Mouse (Mus musculus) urinary bladder, adult 18-20 months (tissue): ENCODE data around the gene Pih1d1.
"Not testable (repeated sequence)": the region's sequence is repeated elsewhere in the genome, so short reads cannot be mapped to it uniquely, and the experiment has no call there.

ENCODE experiments used
- DNase-seq, 2 experiments: peaks; one replicate each; pipeline ENCODE4 v3.0.0; 2022; ENCODE audit warnings: low spot score in 2 of 2, mixed read lengths in 2 of 2

Pih1d1 gene

GRCm38 (mm10) chr7:45147899-45148298 lies 6.2 kb upstream of the Pih1d1 start:
- no peak for DNase-seq

- DNase-seq, result no peak
Measured at GRCm38 (mm10) chr7:45148534-45149098, 5.5 kb upstream of the Pih1d1 start.

GRCm38 (mm10) chr7:45149545-45149944 lies 4.6 kb upstream of the Pih1d1 start:
- no peak for DNase-seq

DNA sequence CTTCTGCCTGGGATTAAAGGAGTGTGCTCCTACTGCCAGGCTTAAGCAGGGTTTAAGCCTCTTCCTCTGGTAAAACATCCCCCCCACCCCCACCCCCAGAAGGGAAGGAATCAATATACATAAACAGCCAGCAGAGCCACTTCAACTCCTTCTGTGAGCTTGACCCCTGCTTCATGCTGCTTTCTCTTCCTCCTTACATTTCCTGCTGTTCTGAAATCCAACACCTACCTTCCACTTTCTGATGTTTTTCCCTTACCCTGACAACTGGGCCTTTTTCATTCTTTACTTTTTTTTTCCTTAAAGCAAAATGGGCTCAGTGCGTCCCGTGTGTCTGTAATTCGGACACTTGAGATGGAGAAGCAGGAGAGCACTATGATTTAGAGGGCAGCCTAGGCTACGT lies 3.8 kb upstream of the Pih1d1 start:
- no peak for DNase-seq

DNA sequence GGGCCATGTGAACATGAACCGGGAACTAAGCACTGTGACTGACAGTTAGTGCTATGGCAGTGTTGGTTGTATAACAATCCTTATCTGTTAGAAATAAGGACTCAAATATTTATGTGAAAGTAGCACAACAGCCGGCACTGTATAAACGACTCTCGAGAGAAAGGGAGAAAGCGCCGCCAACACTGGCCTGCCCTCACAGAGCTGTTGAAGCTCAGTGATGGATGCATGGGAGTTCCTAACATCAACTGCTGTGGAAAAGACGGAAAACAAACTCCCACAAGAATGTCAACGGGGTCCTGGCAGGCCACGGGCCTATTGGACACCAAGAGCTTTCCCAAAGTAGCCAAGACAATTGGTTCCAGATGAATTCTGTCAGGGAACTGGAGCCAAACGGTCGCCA lies 2.8 kb upstream of the Pih1d1 start:
- peak in 1 of 2 experiments; percentile 37 for DNase-seq

- not testable (repeated sequence) for DNase-seq
Measured at GRCm38 (mm10) chr7:45153052-45153451, 1.1 kb upstream of the Pih1d1 start.

GRCm38 (mm10) chr7:45153586-45153985 lies 517 bp upstream of the Pih1d1 start:
- no peak for DNase-seq

DNA sequence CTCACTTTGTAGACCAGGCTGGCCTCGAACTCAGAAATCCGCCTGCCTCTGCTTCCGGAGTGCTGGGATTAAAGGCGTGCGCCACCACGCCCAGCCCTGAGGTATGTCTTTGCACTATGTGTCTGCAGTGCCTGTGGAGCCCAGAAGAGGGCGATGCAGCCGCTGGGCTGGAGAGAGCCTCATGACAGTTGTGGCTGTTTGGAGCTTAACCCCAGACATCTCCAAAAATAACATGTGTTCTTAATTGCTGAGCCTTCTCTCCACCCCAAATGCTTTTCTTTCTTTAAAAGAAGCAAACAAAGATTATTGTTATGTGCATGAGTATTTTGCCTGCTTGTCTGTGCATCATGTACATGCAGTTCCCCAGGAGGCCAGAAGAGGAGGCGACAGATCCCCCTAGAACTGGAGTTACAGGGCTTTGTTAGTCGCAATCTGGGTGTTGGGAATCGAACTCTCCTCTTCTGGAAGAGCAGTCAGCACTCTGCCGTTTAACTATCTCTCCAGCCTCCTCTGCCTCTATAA lies 951 bp downstream of the Pih1d1 start:
- DNase-seq, result peak in 1 of 2 experiments; percentile 41

- no peak for DNase-seq
Measured at GRCm38 (mm10) chr7:45155590-45155989, 1.5 kb downstream of the Pih1d1 start.

GRCm38 (mm10) chr7:45156206-45156605 lies 2.1 kb downstream of the Pih1d1 start:
- DNase-seq, result no peak

DNA sequence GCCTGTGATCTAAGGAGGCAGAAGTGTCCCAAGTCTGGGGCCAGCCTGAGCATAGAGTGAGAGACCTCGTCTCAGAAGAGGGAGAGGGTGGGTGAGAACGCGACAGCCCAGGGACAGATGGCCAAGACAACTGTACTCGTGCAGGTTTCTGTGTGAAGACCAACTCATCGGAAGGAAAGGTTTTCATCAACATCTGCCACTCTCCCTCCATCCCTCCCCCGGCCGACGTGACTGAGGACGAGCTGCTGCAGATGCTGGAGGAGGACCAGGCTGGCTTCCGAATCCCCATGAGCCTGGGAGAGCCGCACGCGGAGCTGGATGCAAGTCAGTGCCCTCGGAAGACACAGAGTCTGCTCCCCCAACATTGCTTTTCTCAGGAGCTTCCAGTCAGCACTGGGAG lies 3.4 kb downstream of the Pih1d1 start:
- no peak for DNase-seq

GRCm38 (mm10) chr7:45158991-45159390 lies 4.9 kb downstream of the Pih1d1 start:
- no peak for DNase-seq

GRCm38 (mm10) chr7:45160316-45160800 lies 6.3 kb downstream of the Pih1d1 start:
- DNase-seq, result no peak

- DNase-seq, result no peak
Measured at GRCm38 (mm10) chr7:45160866-45161265, 6.8 kb downstream of the Pih1d1 start.

DNA sequence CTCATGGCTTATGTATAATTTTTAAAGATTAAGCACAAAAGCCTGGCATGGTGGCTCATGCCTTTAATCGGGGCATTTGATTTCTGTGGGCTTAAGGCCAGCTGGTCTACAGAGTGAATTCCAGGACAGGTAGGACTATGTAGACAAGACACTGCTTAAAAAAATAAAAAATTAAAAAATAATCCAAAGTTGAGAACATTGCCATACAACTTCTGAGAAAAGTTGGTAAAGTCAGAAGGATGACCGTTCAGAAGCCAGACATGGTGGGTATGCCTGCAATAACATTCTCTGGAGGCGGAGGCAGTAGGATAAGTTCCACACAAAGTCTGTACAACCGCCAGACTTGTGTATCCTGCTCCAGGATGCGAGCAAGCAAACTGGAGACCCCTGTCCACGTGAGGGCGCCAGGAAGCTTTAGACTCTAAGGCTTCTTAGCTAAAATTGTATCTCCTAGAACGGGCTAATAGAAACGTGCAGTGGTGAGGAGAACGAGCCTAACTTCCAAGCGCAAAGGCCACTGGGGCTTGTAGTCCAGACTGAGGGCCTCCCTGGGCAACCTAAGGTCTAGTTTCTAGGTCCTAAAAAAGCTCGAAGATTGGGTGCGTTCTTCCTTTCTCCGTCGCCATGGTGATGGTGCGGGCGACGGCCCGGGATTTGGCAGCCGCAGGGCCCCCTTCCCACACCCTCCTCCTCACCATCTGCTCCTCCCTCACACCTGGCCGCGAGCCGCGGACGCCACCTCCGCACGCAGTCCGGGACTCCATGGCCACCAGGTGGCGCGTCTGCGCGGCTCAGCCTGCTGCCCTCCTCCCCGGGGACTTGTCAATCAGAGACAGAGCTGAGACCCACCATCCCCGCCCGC lies 7.7 kb downstream of the Pih1d1 start:
- peak; percentile 80 to 96 for DNase-seq

DNA sequence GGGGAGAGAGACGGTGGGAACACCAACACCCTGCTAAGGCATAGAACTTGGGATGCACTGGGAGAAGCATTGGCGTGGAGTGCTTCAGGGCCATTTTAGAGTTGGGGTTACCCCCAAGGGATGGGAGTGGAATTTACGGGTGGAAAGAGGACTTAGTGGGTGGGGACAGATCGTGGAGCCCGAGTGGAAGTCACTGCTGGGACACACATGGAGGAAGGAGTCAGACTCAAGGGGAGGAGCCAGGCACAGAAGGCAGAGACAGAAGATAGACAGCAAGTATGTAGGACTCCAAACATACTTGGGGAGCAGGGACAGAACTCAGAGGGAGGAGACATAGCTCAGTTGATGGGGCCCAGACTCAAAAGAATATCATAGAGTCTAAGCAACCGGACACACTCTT lies 8.4 kb downstream of the Pih1d1 start:
- DNase-seq, result no peak

DNA sequence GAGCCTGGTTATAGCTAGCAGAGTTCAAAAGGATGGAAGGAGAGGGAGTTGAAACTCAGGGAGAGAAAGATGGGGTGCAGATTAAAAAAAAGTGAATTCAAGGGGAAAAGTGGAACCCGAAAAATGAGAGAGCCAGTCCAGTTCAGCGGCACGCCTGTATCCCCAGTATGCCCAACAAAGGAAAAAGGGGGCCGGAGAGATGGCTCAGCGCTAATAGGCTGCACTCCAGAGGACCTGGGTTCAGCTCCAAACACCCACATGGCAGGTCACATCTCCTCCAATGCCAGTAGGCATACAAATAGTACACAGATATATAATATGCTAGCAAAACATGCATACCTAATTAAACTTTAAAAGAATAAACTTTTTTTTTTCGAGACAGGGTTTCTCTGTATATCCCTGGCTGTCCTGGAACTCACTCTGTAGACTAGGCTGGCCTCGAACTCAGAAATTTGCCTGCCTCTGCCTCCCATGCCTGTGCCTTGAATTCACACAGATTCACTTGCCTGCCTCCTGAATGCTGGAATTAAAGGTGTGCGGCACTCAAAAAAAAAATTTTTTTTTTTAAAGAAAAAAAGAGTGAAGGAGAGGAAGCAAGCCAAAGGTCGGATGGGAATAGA lies 9.0 kb downstream of the Pih1d1 start:
- DNase-seq, result no peak

DNA sequence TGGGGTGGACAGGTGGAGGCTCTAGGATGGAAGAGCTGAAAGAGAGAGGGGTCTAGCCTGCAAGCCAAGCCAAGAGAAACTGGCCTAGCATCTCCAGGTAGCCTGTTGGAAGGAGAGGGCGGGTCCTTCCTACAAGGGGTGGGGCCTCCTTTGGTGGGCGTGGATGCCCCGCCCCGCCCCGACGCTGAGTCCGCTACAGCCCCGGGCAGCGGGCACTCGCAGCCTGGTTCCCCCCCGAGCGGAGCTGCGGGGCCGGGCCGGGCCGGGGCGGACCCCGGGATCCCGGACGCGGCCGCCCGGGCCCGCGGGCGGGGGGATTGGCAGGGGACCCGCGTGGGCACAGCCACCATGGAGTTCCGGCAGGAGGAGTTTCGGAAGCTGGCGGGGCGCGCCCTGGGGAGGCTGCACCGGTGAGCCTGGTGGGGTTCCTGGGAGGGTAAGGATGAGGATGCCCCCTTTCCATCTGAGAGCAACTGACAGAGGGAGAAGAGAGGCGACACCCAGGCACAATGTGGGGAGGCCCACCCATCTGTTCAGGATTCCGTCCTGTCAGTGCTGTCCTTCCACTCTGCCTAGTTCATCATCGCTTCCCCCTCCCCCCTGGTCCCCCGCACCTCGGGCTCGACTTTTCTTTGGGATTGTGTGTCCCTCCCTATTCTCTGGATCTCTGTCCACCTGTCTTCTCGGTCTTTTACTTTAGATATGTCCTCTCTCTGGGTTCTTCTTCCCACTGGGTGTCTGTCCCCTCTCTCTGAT lies 9.8 kb downstream of the Pih1d1 start, which contains the start of gene Slc17a7:
TSS of gene Slc17a7 (plus strand) at position 215 of the 756 bp plus-strand sequence.
- DNase-seq, result peak in 1 of 2 experiments; percentile 25

- DNase-seq, result no peak
Measured at GRCm38 (mm10) chr7:45164833-45165232, 10.7 kb downstream of the Pih1d1 start.

DNA sequence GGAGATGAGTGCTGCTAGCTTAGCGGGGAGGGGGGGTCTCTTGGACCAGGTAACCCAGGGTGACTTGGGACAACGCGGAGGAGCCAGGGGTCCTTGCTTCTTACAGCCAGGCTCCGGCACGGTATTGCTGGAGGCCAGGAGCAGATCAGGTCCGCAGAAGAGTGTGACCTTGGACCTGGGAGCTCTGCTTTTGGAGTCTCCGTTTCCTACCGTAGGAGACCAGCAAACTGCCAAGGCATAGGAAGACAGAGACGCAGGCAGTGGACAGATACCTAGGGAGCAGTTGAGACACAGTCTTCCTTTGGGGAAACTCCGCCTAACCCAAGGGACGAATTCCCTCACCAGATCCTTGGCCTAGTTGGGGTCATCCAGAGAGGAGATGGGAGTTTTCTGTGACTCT lies 11.6 kb downstream of the Pih1d1 start:
- DNase-seq, result no peak

- DNase-seq, result no peak
Measured at GRCm38 (mm10) chr7:45166950-45167401, 12.9 kb downstream of the Pih1d1 start.
